Mouse (Mus musculus): ENCODE results near the gene Pltp. TPM values are rescaled to one million over a fixed set of nuclear protein-coding genes. Genes with fewer than 3 reads are reported as not detected.

Pltp gene
- polyA plus RNA-seq (2012; rRNA removed) = 39.6 and 41.5 TPM in 2 replicates

DNA sequence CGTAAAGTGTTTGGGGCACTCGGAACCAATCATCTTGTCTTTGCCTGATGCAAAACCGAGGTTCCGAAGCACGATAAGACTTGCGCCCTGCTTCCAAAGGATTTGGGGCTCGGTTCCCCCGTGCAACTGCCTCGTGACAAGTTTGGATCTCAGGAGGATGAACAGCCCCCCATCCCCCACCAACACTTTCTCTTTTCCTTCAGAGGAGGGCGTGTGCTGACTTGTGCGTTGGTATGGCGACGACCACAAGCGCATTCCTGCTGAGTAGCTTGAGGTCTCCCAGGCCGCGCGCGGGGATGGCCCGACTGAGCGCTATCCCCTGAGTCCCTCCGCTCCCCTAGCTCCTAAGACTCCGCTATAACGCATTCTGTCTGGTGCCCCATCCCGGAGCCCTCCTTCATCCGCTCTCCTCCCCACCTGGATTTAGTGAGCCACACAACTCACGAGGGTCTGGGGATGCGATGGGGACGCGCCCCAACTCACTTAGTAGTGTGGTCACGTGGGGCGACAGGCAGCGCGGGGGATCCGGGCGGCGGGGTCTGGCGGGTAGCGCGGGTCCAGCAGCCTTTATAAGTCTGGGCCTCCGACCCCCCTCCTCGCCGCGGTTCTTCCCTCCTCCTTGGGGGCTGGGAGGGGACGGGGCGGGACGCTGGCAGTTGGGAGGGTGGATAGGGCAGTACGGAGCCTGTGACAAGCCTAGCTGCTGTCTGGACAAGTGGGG lies at the start of gene Pltp:
Gene Pltp (minus strand): TSS at position 611 of the 721 bp plus-strand sequence.
- TF ChIP-seq POLR2A (IDR thresholded peaks at IDR 0.05; ENCODE audit: low read depth, low read length) = no peak
- TF ChIP-seq CTCF (conservative IDR thresholded peaks at IDR 0.05; ENCODE audit: insufficient read depth, insufficient read length, low read depth, low read length) = no peak
- Histone ChIP-seq H3K4me3 (ENCODE audit: insufficient read depth, low read depth, low read length) (peak within 1 kb of the TSS; percentile 58), H3K27ac (ENCODE audit: insufficient read depth, low read depth, low read length) (no peak within 1 kb of the TSS), H3K36me3 (ENCODE audit: control insufficient read depth, insufficient read depth, low read length) (no peaks in the 10 kb centered on the region), H3K27me3 (replicated peaks; ENCODE audit: control insufficient read depth, insufficient read depth, low read length) (peaks cover 3% of the 10 kb centered on the region), H3K4me1 (ENCODE audit: control insufficient read depth, insufficient read depth, low read length) (no peaks in the 10 kb centered on the region)
- DNase-seq = peak; percentile 47
- WGBS = 1% methylated on average over 47 of the region's 47 CpGs

GRCm38 (mm10) chr2:164906071-164906470 lies 48.6 kb upstream of the Pltp start:
- no peak for DNase-seq
- no peak overlapping the region for H3K4me3 ChIP-seq (ENCODE audit: insufficient read depth, low read depth, low read length)
- no peak for TF ChIP-seq POLR2A (IDR thresholded peaks at IDR 0.05; ENCODE audit: low read depth, low read length)
- peak; percentile 22; the same call in 1 of the 2 replicates for TF ChIP-seq CTCF (conservative IDR thresholded peaks at IDR 0.05; ENCODE audit: insufficient read depth, insufficient read length, low read depth, low read length)
- H3K27me3 ChIP-seq (replicated peaks; ENCODE audit: control insufficient read depth, insufficient read depth, low read length) = no peaks in the 10 kb centered on the region
- 99% methylated on average over 4 of the region's 4 CpGs for WGBS
- H3K27ac ChIP-seq (ENCODE audit: insufficient read depth, low read depth, low read length) = no peak overlapping the region
- H3K4me1 ChIP-seq (ENCODE audit: control insufficient read depth, insufficient read depth, low read length) = peaks cover 7% of the 10 kb centered on the region; the same call in 1 of the 2 replicates
- peaks cover 8% of the 10 kb centered on the region; the same call in 1 of the 2 replicates for H3K36me3 ChIP-seq (ENCODE audit: control insufficient read depth, insufficient read depth, low read length)

DNA sequence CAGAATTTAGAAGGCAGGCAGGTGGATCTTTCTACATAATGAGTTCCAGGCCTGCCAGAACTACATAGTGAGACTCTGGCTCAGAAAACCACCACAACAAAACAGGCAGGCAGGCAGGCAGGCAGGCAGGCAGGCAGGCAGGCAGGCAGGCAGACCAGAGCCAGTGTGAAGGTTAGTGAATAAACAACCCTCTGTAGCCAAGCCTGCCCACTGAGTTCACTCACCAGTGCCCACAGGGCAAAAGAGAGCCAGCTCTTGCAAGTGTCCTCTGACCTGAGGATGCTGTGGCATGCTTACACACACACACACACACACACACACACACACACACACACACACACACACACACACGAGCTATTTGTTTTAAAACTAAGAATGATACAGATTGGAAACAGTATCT lies 46.0 kb upstream of the Pltp start:
- no peaks in the 10 kb centered on the region for H3K27me3 ChIP-seq (replicated peaks; ENCODE audit: control insufficient read depth, insufficient read depth, low read length)
- H3K27ac ChIP-seq (ENCODE audit: insufficient read depth, low read depth, low read length) = no peak overlapping the region
- TF ChIP-seq POLR2A (IDR thresholded peaks at IDR 0.05; ENCODE audit: low read depth, low read length) (no peak), CTCF (conservative IDR thresholded peaks at IDR 0.05; ENCODE audit: insufficient read depth, insufficient read length, low read depth, low read length) (no peak)
- no peaks in the 10 kb centered on the region for H3K4me1 ChIP-seq (ENCODE audit: control insufficient read depth, insufficient read depth, low read length)
- WGBS = 43% methylated on average over 1 of the region's 1 CpGs
- DNase-seq = peak; percentile 70
- no peak overlapping the region for H3K4me3 ChIP-seq (ENCODE audit: insufficient read depth, low read depth, low read length)
- peaks cover 8% of the 10 kb centered on the region; the same call in 1 of the 2 replicates for H3K36me3 ChIP-seq (ENCODE audit: control insufficient read depth, insufficient read depth, low read length)

- Histone ChIP-seq H3K36me3 (ENCODE audit: control insufficient read depth, insufficient read depth, low read length) (peaks cover 7% of the 10 kb centered on the region), H3K4me3 (ENCODE audit: insufficient read depth, low read depth, low read length) (no peak overlapping the region), H3K27ac (ENCODE audit: insufficient read depth, low read depth, low read length) (no peak overlapping the region), H3K27me3 (replicated peaks; ENCODE audit: control insufficient read depth, insufficient read depth, low read length) (no peaks in the 10 kb centered on the region), H3K4me1 (ENCODE audit: control insufficient read depth, insufficient read depth, low read length) (no peaks in the 10 kb centered on the region)
- no peak for DNase-seq
- TF ChIP-seq POLR2A (IDR thresholded peaks at IDR 0.05; ENCODE audit: low read depth, low read length) (no peak), CTCF (conservative IDR thresholded peaks at IDR 0.05; ENCODE audit: insufficient read depth, insufficient read length, low read depth, low read length) (no peak)
- 88% methylated on average over 13 of the region's 13 CpGs for WGBS
Observed at GRCm38 (mm10) chr2:164901380-164901779, 43.9 kb upstream of the Pltp start.

GRCm38 (mm10) chr2:164899723-164900459 lies 42.4 kb upstream of the Pltp start:
- TF ChIP-seq POLR2A (IDR thresholded peaks at IDR 0.05; ENCODE audit: low read depth, low read length) (no peak), CTCF (conservative IDR thresholded peaks at IDR 0.05; ENCODE audit: insufficient read depth, insufficient read length, low read depth, low read length) (no peak)
- peaks cover 3% of the 10 kb centered on the region for H3K36me3 ChIP-seq (ENCODE audit: control insufficient read depth, insufficient read depth, low read length)
- H3K4me3 ChIP-seq (ENCODE audit: insufficient read depth, low read depth, low read length) = no peak overlapping the region
- no peaks in the 10 kb centered on the region for H3K27me3 ChIP-seq (replicated peaks; ENCODE audit: control insufficient read depth, insufficient read depth, low read length)
- no peaks in the 10 kb centered on the region for H3K4me1 ChIP-seq (ENCODE audit: control insufficient read depth, insufficient read depth, low read length)
- no peak overlapping the region for H3K27ac ChIP-seq (ENCODE audit: insufficient read depth, low read depth, low read length)
- 93% methylated on average over 16 of the region's 16 CpGs for WGBS
- DNase-seq = no peak

DNA sequence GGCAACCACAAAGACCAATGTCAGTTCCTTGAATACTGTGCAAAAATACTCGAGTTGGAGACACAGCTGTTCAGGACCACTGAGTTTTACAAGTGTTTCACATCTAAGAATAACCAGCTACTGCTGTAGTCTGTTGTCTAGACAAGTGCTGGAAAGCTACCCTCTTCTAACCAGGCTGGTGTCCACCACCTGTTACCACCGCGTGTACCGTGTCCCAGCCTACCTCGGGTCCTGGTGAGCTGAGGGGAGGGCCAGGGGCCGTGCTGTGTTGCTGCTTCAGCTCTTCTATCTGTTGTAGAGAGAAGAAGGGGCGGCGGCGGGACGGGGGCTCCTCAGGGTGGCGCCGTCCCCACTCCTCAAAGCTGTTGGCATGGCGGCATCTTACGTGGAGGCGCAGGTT lies 41.5 kb upstream of the Pltp start:
- TF ChIP-seq POLR2A (IDR thresholded peaks at IDR 0.05; ENCODE audit: low read depth, low read length) = no peak
- no peak for TF ChIP-seq CTCF (conservative IDR thresholded peaks at IDR 0.05; ENCODE audit: insufficient read depth, insufficient read length, low read depth, low read length)
- Histone ChIP-seq H3K4me1 (ENCODE audit: control insufficient read depth, insufficient read depth, low read length) (no peaks in the 10 kb centered on the region), H3K27ac (ENCODE audit: insufficient read depth, low read depth, low read length) (no peak overlapping the region), H3K27me3 (replicated peaks; ENCODE audit: control insufficient read depth, insufficient read depth, low read length) (no peaks in the 10 kb centered on the region), H3K36me3 (ENCODE audit: control insufficient read depth, insufficient read depth, low read length) (peaks cover 3% of the 10 kb centered on the region), H3K4me3 (ENCODE audit: insufficient read depth, low read depth, low read length) (no peak overlapping the region)
- no peak for DNase-seq
- WGBS = 90% methylated on average over 15 of the region's 15 CpGs

DNA sequence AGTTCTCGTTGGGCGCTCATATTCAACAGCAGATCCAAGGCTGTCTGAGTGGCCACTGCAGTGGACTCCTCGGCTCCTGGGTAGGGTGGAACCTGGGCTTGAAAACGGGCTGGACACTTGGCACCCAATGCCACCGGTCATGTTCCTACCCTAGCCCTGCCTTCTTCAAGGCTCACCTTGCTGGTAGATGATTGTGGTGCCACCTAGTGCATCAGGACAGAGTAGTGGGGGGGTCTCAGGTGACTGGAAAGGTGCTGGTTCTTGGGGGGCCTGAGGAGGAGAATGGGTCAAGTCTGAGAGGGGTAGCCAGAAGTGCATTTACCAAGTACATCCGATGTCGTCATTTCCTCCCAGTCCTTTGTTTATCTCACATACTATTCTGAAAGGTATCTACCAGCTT lies 40.5 kb upstream of the Pltp start:
- no peaks in the 10 kb centered on the region for H3K27me3 ChIP-seq (replicated peaks; ENCODE audit: control insufficient read depth, insufficient read depth, low read length)
- H3K4me1 ChIP-seq (ENCODE audit: control insufficient read depth, insufficient read depth, low read length) = no peaks in the 10 kb centered on the region
- H3K4me3 ChIP-seq (ENCODE audit: insufficient read depth, low read depth, low read length) = no peak overlapping the region
- peaks cover 3% of the 10 kb centered on the region for H3K36me3 ChIP-seq (ENCODE audit: control insufficient read depth, insufficient read depth, low read length)
- no peak overlapping the region for H3K27ac ChIP-seq (ENCODE audit: insufficient read depth, low read depth, low read length)
- WGBS = 93% methylated on average over 7 of the region's 7 CpGs
- no peak for TF ChIP-seq CTCF (conservative IDR thresholded peaks at IDR 0.05; ENCODE audit: insufficient read depth, insufficient read length, low read depth, low read length)
- no peak for TF ChIP-seq POLR2A (IDR thresholded peaks at IDR 0.05; ENCODE audit: low read depth, low read length)
- DNase-seq = no peak

All from kidney, adult 2 months (tissue).